Mouse (Mus musculus): ENCODE data around the gene Eif4a3. TPM values are rescaled to one million over a fixed set of nuclear protein-coding genes. Genes with fewer than 3 reads are reported as not detected.
A peak's percentile ranks its signal among the peaks of the same experiment; 100 is the strongest.
"Not testable (repeated sequence)": the region's sequence is repeated elsewhere in the genome, so short reads cannot be mapped to it uniquely, and the experiment has no call there.

Eif4a3 gene
- polyA plus RNA-seq, 1 experiment from 2014 or later, result 213 TPM

DNA sequence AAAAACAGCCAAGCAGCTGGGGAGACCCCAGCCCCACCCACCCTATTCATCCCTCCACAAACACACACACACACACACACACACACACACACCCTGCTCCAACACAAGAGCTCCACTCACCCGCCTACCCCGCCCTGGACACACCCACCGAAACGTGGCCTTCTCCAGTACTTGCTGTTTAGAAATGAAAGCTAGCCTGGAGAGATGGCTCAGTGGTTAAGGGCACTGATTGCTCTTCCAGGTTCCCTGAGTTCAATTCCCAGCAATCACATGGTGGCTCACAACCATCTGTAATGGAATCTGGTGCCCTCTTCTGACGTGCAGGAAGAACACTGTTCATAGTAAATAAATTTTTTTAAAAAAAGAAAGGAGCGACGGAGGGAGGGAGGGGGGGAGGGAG, 34.1 kb downstream of the Eif4a3 start:
- H3K36me3 ChIP-seq, result peaks cover 3% of the 10 kb centered on the region; the same call in 1 of the 2 replicates
- no peak overlapping the region for H3K27ac ChIP-seq
- WGBS, result 87% methylated on average over 7 of the region's 7 CpGs
- no peak overlapping the region for H3K4me2 ChIP-seq
- H3K4me3 ChIP-seq, result no peak overlapping the region
- no peak overlapping the region for H3K9ac ChIP-seq
- peaks cover 18% of the 10 kb centered on the region for H3K4me1 ChIP-seq (replicated peaks)
- H3K27me3 ChIP-seq, result no peaks in the 10 kb centered on the region
- ATAC-seq (replicated peaks; ENCODE audit: insufficient number of reproducible peaks, insufficient read depth, low FRiP score, low read depth), result no peak
- no peaks in the 10 kb centered on the region for H3K9me3 ChIP-seq (replicated peaks)

DNA sequence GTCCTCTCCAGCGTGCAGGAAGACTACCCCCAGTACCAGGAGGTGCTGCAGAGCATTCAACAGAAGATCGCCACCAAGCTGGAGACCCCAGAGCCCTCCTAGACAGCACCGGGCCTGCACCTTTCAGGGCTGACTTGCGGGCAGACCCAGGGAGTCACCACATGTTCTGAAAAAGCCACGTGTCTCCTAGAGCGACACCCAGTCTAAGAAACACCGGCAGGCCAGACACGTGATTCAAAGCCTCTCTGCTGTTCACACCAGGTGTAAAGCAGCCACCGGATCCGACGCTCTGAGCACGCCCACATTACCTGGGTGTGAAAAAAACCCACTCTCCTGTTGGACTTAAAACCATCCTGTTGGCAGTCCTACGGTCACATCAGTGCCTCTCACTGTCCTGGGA, 35.5 kb downstream of the Eif4a3 start:
- H3K4me3 ChIP-seq, result no peak overlapping the region
- no peaks in the 10 kb centered on the region for H3K27me3 ChIP-seq
- peaks cover 18% of the 10 kb centered on the region for H3K4me1 ChIP-seq (replicated peaks)
- ATAC-seq (replicated peaks; ENCODE audit: insufficient number of reproducible peaks, insufficient read depth, low FRiP score, low read depth), result no peak
- H3K4me2 ChIP-seq, result no peak overlapping the region
- no peaks in the 10 kb centered on the region for H3K9me3 ChIP-seq (replicated peaks)
- H3K9ac ChIP-seq, result no peak overlapping the region
- 89% methylated on average over 13 of the region's 13 CpGs for WGBS
- no peak overlapping the region for H3K27ac ChIP-seq
- H3K36me3 ChIP-seq, result no peaks in the 10 kb centered on the region

GRCm38 (mm10) chr11:119259977-119260376, 39.9 kb downstream of the Eif4a3 start:
- H3K4me1 ChIP-seq (replicated peaks), result no peaks in the 10 kb centered on the region; the same call in 1 of the 2 replicates
- ATAC-seq (replicated peaks; ENCODE audit: insufficient number of reproducible peaks, insufficient read depth, low FRiP score, low read depth), result no peak
- H3K4me2 ChIP-seq, result no peak overlapping the region
- H3K9ac ChIP-seq, result no peak overlapping the region
- H3K27me3 ChIP-seq, result no peaks in the 10 kb centered on the region
- H3K27ac ChIP-seq, result no peak overlapping the region
- H3K36me3 ChIP-seq, result no peaks in the 10 kb centered on the region
- no peaks in the 10 kb centered on the region for H3K9me3 ChIP-seq (replicated peaks)
- H3K4me3 ChIP-seq, result no peak overlapping the region
- 85% methylated on average over 8 of the region's 8 CpGs for WGBS

DNA sequence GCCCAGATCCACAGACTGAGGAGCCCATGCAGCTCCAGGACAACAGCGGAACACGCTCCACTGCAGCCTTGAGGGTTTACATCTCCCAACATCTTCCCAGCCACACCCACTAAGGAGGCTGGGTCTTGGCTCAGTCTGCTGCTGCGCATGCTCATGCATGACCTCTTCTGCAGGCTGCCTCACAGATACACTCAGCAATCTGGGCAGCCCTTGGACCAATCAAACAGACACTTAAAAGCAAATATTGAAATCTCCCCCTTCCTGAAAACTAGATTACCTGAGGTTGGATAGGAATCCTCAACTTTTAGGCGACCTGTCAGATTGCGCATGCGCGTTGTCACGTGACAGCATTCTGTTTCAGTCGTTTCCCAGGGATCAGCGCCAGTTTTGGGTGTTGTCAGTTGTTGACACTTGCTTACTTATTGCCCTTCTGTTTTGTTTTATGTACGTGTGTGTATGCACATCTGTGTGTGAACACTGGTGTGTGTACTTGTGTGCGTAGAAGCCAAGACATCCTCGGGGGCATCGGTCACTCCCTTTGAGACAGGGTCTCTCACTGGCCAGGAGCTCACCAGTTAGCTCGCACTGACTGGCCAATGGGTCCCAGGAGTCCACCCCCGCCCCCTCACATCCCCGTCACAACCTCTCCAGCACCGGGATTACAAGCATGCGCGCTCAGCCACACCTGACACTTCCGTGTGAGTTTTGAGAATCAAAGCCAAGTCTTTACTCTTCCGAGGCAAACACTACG, 41.1 kb downstream of the Eif4a3 start:
- 53% methylated on average over 23 of the region's 23 CpGs for WGBS
- no peaks in the 10 kb centered on the region for H3K9me3 ChIP-seq (replicated peaks)
- no peaks in the 10 kb centered on the region; the same call in 1 of the 2 replicates for H3K4me1 ChIP-seq (replicated peaks)
- H3K4me3 ChIP-seq, result peak overlapping the region; percentile 32
- no peaks in the 10 kb centered on the region for H3K36me3 ChIP-seq
- peak overlapping the region; percentile 55 for H3K4me2 ChIP-seq
- no peak overlapping the region; the same call in 1 of the 2 replicates for H3K27ac ChIP-seq
- H3K27me3 ChIP-seq, result no peaks in the 10 kb centered on the region
- ATAC-seq (replicated peaks; ENCODE audit: insufficient number of reproducible peaks, insufficient read depth, low FRiP score, low read depth), result 0 out of 2 replicates have a peak, but pooled peaks have one; percentile 28
- no peak overlapping the region for H3K9ac ChIP-seq

DNA sequence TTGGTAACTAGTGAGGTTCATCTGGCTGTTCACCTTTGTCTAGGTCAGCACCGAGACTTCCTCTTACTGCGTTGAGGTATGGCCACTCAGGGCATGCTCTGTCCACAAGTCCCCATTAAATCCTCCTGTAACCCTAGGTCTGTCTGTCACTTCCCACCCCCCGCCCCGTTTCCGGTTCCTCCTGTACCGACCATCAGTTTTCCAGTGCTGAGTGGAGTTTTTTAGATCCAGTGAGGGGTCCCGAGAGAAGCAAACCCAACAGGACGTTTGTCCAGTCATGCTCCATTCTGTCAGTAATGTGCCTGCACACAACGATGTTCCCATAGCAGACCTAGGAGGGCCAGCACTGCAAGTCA, 41.7 kb downstream of the Eif4a3 start:
- peak overlapping the region; percentile 32 for H3K4me3 ChIP-seq
- peak overlapping the region; percentile 55 for H3K4me2 ChIP-seq
- no peaks in the 10 kb centered on the region for H3K27me3 ChIP-seq
- H3K27ac ChIP-seq, result no peak overlapping the region
- WGBS, result 65% methylated on average over 9 of the region's 9 CpGs
- H3K9me3 ChIP-seq (replicated peaks), result no peaks in the 10 kb centered on the region
- no peaks in the 10 kb centered on the region for H3K36me3 ChIP-seq
- peaks cover 2% of the 10 kb centered on the region for H3K4me1 ChIP-seq (replicated peaks)
- no peak overlapping the region for H3K9ac ChIP-seq
- no peak for ATAC-seq (replicated peaks; ENCODE audit: insufficient number of reproducible peaks, insufficient read depth, low FRiP score, low read depth)

- H3K4me3 ChIP-seq; H3K36me3 ChIP-seq; H3K4me2 ChIP-seq; H3K9me3 ChIP-seq (replicated peaks); H3K9ac ChIP-seq; H3K27me3 ChIP-seq; ATAC-seq (replicated peaks; ENCODE audit: insufficient number of reproducible peaks, insufficient read depth, low FRiP score, low read depth); H3K27ac ChIP-seq: not testable (repeated sequence)
- H3K4me1 ChIP-seq (replicated peaks), result peaks cover 15% of the 10 kb centered on the region
- 75% methylated on average over 5 of the region's 5 CpGs for WGBS
Measured at GRCm38 (mm10) chr11:119256557-119256956, 43.3 kb downstream of the Eif4a3 start.

GRCm38 (mm10) chr11:119252854-119253541, 46.9 kb downstream of the Eif4a3 start:
- Histone ChIP-seq H3K36me3 (no peaks in the 10 kb centered on the region), H3K27ac (no peak overlapping the region), H3K4me1 (replicated peaks) (peaks cover 25% of the 10 kb centered on the region), H3K9ac (0 out of 2 replicates have a peak overlapping the region, but pooled peaks have one; percentile 4), H3K4me2 (peak overlapping the region; percentile 61), H3K9me3 (replicated peaks) (no peaks in the 10 kb centered on the region), H3K27me3 (peaks cover 13% of the 10 kb centered on the region), H3K4me3 (peak overlapping the region; percentile 24)
- peak; percentile 65; the same call in 1 of the 2 replicates for ATAC-seq (replicated peaks; ENCODE audit: insufficient number of reproducible peaks, insufficient read depth, low FRiP score, low read depth)
- WGBS, result 5% methylated on average over 22 of the region's 22 CpGs

GRCm38 (mm10) chr11:119250998-119251397, 48.9 kb downstream of the Eif4a3 start:
- Histone ChIP-seq H3K4me1 (replicated peaks) (peaks cover 25% of the 10 kb centered on the region), H3K9me3 (replicated peaks) (no peaks in the 10 kb centered on the region), H3K4me3 (no peak overlapping the region), H3K4me2 (no peak overlapping the region; the same call in 1 of the 2 replicates), H3K9ac (no peak overlapping the region), H3K27ac (no peak overlapping the region), H3K36me3 (no peaks in the 10 kb centered on the region), H3K27me3 (peaks cover 13% of the 10 kb centered on the region)
- WGBS, result 36% methylated on average over 17 of the region's 17 CpGs
- ATAC-seq (replicated peaks; ENCODE audit: insufficient number of reproducible peaks, insufficient read depth, low FRiP score, low read depth), result no peak

DNA sequence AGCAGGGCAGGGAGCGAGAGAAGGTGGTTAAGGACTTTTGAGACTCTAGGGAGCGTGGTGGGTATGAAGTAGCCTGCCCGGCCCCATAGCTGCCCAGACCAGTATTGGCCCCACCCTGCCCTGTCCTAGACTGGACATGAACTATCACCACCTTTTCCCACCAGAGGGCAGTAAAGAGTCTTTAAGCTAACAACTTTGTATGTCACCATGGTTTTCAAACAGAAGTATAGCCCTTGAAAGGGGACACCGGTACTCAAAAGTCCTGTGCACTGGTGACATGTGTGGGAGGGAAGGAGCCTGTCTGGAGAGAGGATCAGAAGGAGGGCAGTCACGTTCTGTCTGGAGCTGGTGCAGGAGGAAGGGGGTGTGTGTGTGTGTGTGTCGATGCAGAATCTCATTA, 50.9 kb downstream of the Eif4a3 start:
- peak; percentile 53 for ATAC-seq (replicated peaks; ENCODE audit: insufficient number of reproducible peaks, insufficient read depth, low FRiP score, low read depth)
- H3K4me2 ChIP-seq, result no peak overlapping the region
- no peak overlapping the region for H3K4me3 ChIP-seq

GRCm38 (mm10) chr11:119245543-119245942, 54.3 kb downstream of the Eif4a3 start:
- not testable (repeated sequence) for H3K9me3 ChIP-seq (replicated peaks); H3K27me3 ChIP-seq; H3K36me3 ChIP-seq; H3K4me1 ChIP-seq (replicated peaks); H3K4me3 ChIP-seq; H3K27ac ChIP-seq; H3K4me2 ChIP-seq; ATAC-seq (replicated peaks; ENCODE audit: insufficient number of reproducible peaks, insufficient read depth, low FRiP score, low read depth); H3K9ac ChIP-seq
- WGBS, result 90% methylated on average over 6 of the region's 6 CpGs

More for the DNA sequence above, 50.9 kb downstream of the Eif4a3 start:
- Histone ChIP-seq H3K27me3 (peaks cover 13% of the 10 kb centered on the region), H3K27ac (no peak overlapping the region), H3K9me3 (replicated peaks) (no peaks in the 10 kb centered on the region), H3K9ac (no peak overlapping the region), H3K36me3 (no peaks in the 10 kb centered on the region), H3K4me1 (replicated peaks) (peaks cover 25% of the 10 kb centered on the region)
- WGBS, result 28% methylated on average over 6 of the region's 6 CpGs

DNA sequence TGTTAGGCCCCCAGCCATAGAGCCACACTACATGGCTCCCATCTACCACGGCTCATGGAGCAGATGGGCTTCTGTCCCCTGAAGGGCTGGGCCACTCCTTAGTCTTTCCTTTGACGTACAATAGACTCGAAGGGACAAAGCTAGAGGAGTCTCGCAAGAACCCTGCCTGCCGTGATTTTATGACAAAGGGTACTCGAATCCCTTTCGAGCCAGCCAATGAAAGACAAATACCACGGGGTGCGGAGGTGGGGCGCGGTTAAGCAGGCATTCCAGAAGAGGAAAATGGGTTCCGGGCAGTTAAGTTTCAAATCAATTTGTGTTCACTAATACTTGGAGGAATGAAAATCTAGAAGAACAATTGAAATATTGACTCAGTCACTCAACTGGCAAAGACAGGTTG, 60.4 kb downstream of the Eif4a3 start:
- Histone ChIP-seq H3K4me3 (no peak overlapping the region), H3K9ac (no peak overlapping the region), H3K9me3 (replicated peaks) (no peaks in the 10 kb centered on the region), H3K4me1 (replicated peaks) (peaks cover 13% of the 10 kb centered on the region), H3K27ac (no peak overlapping the region), H3K4me2 (no peak overlapping the region), H3K27me3 (no peaks in the 10 kb centered on the region), H3K36me3 (no peaks in the 10 kb centered on the region)
- no peak for ATAC-seq (replicated peaks; ENCODE audit: insufficient number of reproducible peaks, insufficient read depth, low FRiP score, low read depth)
- 96% methylated on average over 12 of the region's 12 CpGs for WGBS

All from heart, embryonic 15.5 days (tissue).